Mouse (Mus musculus): ENCODE data around the gene Fxyd7.

Fxyd7 gene

DNA sequence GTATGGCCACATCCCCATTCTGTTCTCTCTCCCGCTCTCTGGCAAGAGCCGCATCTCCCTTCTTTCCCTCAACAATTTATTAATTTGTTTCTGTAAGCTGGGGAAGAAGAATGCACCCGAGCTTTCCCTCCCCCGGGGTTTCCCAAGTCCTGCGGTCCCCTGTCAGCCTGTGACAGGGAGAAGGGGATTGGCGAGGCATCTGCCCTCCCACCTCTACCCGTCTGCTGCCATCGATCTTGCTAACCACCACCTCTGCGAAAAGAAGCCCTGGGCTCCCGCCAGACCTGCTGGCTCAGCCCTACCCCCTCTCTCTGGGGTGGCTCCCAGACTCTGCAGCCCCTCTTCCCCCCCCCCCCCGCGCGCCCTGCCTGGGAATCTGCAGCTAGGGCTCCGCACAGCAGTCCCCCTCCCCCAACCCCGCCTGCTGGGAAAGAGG is 1.4 kb downstream of the Fxyd7 start:
- no peak for DNase-seq

DNA sequence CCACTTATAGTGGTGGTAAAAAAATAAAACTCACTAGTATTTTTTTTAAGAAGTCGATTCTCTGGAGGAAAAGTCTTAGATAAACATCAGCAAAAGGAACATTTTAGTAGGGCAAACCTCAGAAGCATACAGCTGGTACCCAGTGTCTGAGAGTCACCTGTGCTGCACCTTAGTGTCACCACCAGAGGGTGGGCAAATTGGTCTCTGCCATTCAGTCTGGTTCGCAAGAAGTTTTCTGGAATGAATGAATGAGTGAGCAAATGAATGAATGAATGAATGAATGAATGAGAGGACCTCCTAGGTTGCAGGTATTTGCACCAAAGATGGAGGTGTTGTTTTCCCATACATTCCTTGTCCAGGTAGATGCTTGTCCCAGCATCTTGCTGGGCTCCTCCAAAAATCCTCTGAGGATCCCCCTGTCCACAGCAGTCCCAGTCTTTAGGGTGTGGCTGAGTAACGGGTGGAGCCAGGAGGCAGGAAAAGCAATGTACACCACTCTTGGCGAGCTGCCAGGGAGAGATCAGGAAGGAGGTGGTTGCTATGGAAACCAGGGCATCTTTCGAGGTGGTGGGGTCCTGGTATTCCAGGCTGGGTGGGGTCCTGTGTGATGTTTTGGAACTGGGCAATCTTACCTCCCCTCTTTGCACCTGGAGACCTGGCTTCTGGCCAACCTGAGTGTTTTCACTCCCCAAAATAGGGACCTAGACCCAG is 2.0 kb downstream of the Fxyd7 start:
- DNase-seq, result no peak

DNA sequence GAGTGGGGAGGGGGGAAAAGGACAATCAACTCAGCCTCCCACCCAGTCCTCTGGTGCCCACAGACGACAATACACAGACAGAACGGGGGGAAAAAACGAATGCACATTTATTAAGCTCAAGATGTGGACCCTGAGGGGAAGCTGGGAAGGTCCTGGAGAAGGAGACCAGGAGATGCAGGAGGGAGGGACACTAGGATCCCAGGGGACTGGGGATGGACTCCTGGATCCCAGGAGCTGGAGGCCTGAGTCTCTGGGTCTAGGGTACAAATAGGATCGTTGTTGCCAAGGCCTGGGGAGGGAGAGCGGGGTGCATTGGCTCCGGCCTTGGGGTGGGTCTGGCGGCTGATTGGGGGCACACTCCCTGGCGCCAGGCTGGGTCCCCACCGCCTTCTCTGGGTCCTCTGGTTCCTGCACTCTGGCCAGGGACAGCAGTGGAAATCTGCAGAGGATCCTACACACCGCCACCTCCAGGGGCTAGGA is 8.8 kb downstream of the Fxyd7 start, which contains the start of gene Fxyd5:
Gene Fxyd5, minus strand, starts transcription at position 51 of the 480 bp plus-strand sequence.
- no peak for DNase-seq

DNA sequence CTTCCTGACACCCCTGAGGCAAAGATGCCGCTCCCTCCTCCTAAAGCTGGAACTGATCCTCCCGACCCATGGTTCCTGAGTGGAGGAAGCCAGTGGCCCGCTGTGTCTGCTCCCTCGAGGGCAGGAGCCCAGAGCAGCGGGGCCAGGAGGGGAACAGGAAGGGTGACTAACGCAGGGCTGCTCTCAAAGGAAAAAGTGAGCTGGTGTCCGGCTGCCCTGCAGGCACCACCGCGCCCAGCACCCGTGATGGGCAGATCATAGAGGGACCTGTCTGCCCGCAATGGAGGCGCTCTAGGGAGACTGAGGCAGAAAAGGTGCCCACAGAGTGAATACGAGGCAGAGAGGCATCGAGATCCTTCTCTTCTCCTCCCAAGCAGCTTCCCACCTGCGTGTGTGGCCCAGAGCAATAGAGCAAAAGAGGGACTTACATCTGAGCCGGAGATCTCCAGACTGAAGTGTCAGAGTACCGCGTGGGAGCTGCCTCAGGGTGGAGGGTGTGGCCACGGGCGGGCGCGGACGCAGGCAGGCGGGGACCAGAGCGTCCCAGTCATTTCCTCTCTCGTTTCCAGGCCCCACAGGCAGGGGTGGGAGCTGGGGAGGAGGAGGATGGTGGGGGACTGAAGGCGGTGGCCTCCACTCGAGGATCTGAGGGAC is 9.5 kb downstream of the Fxyd7 start:
- DNase-seq, result peak; percentile 76

DNA sequence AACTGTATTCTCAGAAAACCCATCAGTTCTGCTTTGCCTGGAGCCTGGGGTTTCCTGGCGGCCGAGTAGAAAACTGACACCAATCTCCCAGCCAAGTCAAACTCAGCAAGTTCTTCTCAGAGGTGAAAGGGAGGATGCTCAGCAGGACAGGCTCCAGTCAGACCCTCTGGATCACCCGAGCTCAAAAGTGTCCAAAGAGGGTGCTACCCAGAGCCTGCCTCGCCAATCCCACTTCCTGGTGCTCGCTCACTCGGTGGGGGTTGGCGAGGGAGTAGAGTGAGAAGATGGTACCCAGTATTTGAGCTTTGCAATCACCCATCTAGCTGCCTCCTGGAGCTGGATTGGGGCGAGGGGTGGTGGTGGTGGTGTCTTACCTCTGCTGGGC is 10.3 kb downstream of the Fxyd7 start:
- DNase-seq, result peak; percentile 55

DNA sequence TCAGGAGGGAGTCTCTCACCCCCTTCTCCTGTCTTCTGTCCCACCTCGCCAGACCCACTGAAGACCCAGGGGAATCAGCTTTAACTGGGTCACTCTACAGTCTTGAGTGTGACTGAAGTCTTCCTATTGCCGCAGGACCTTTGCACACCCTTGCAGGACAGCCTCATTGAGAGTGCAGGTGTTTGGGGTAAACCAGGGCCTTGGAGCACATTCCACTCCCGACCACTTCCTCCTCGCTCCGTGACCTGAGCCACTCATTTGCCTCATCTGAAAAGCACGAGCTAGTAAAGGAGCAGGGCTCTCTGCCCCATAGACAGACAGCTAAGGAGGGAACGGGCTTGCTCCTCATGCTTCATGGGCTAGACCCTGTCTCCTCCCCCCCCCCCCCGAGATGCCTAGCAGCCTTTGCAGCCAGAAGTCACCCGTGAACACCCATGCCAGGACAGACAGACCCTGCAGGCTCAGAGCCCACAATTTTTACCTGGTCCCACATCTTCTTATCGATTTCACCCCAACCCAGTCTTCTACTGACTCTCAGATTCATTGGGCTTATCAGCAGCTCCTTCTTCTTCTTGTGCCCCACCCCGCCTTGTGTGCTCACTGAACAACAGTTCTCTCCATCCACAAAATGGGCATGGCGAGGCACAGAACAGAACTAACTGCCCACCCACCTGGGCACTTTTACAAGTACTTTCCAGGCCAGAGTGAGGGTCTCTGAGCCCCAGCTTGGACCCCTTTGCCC is 10.8 kb downstream of the Fxyd7 start:
- peak; percentile 50 for DNase-seq

DNA sequence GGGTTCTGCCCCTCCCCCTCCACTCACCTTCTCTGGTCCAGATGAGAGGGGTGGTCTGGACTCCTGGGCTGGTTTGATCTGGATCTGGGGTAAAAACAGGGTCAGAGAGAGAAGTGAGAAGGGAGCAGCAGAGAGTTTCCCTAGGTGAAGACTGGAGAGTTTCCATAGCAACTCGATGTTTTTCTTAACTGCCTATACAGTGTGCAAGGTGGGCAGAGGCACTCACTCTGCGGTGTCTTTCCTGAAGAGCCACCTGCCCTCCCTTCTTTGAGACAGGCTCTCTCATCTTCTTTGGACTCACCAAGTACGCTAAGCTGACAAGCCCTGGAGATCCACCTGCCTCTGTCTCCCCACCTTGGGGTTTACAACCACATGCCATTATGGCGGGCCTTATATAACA is 12.3 kb downstream of the Fxyd7 start:
- DNase-seq, result peak; percentile 42

DNA sequence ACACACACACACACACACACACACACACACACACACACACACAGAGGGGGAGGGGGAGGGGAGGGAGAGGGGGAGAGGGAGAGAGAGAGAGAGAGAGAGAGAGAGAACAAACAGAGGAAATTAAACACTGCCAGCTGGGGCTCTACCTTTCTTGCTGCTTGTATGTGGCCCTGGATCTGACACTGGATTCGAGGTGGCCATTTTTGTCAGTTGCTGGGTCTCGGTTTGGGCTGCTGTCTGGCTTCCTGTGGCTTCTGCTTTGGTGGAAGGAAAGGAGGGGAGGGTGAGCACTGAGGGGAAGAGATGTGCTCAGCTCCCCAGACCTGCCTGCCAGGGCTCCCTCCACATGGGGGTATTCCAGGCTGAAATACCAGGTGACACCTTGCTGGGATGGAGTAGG is 13.6 kb downstream of the Fxyd7 start:
- peak; percentile 58 for DNase-seq

DNA sequence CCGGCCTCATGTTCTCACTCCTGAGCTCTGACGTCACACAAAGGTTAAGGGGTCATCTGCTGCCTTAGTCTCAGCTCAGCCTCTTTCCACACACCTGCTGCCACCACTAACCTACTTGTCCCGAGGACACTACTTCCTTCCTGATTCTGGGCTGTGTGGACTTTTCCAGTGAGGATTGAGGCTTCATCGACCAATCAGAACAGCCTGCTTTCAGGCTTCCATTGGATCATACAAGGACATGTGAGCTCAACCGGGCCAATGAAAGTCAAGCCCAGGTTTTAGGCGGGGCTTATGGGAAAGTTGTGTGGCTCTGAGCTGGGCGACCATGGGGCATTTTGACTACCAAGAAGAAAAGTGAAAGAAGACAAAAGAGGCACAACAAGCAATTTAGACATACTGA is 14.3 kb downstream of the Fxyd7 start:
- no peak for DNase-seq

DNA sequence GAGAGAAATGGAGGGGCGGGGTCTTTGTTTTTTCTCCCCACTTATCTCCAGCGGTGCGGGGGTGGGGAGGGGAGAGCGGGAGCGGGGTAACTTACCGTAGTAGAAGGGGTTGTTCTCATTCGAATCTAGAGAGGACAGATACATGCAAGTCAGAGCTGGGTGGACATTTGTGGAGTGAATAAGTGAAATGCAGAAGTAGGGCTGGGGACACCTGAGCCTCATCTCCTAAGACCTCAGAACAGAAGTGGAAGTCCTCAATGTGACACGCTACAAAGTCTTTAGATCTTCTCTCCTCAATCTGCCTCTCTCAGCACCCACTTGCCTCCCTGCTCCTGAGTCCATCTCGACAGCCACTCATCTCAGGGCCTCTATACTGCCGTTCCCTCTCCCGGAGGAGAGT is 16.0 kb downstream of the Fxyd7 start:
- DNase-seq, result no peak

DNA sequence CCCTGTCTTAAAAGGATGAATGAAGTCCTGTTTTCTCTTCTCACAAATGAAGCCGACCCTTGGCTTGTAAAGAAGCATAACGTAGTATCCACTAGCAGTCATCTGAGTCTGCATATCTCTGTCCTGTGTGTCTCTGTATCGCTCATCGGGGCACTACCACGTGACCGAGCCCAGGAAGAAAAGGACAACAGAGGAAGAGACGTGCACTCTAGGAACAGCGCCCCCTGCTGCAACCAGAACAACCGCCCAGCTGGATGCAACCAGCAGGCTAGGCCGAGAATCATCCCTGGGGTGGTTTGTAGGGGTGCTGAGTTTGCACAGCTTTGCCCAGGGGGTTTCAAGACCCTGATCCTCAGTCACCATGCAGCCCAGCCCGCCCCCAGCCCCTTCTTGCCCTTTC is 16.5 kb downstream of the Fxyd7 start:
- DNase-seq, result peak; percentile 83

DNA sequence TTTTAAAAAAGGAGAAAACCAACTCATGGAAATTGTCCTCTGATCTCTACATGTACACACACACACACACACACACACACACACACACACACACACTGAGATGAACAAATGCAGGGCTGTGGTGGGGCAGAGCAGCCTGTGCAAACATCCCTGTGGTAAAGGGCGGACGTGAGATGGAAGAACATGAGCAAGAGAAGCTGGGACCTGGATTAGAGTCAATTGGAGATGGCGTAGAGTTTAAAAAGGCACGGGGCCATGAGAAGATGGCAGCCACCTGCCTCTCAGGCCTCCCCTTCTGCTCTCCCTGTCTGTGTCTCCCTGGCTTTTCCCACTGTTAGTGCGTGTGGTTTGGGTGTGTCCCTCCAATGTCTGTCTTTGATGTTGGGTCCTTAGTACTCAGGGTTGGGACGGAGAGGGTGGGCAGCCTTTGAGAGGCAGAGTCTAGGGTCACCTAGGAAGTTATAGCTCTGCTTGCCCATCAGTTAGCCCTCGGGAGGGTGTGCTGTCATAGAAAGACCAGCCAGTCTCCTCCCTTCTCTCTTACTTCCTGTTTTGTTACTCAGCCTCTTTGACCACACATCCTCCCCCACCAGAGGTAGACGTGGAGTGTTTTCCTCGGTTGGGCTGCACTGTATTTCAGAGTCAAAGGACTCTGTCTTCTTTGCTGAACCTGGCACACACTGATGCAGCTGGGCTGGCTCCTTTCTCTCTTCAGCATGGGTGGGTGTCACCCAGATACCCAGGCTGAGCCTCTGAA is 17.7 kb downstream of the Fxyd7 start:
- DNase-seq, result peak; percentile 65

DNA sequence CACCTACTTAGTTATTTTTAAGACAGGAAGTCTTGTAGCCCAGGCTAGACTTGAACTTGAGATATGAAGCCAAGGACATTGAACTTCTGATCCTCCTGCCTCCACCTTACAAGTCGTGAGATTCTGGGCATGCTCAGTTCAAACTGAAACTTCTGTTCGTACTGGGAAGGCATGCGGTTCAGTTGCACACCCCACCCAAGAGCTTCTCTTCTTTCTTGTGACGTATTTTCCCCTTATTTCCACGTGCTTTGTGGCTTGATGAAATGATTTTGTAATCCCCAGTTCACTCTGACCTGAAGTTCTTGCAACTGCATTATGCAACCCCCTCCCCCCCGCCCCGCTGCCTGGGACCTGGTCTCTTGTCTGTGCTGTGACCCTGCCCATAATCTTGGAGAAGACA is 19.5 kb downstream of the Fxyd7 start:
- DNase-seq, result no peak

DNA sequence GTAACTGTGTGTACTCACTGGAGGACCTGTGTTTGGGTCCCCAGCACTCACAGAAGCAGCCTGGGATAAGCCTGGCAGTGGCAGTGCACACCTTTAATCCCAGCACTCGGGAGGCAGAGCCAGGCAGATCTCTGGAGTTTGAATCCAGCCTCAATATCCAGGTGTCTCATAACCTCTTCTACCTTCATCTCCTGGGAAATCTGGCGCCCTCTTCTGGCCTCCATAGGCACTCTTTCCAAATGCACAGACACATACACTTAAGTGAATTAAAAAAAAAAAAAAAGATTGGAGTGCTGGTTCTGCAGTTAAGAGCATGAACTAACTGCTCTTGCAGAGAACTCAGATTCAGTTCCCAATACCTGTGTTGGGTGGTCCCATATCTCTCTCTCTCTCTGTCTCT is 20.6 kb downstream of the Fxyd7 start:
- peak; percentile 63 for DNase-seq

DNA sequence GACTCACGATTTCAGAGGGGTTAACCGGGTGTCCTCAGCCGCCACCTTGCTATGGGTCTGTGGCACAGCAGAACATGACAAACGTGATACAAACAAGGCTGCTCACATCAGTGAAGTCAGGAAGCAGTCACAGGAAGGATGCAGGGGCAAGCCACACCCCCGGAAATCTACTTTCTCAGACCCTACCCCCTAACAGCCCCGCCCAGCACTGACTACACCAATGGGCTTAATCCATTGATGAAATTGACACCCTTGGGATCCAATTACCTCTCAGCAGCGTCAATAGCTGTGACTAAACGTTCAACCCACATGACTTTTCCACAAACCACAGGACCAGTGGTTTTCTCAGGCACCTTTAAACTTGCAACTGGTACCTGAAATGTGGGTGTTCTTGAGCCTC is 22.7 kb downstream of the Fxyd7 start:
- no peak for DNase-seq

DNA sequence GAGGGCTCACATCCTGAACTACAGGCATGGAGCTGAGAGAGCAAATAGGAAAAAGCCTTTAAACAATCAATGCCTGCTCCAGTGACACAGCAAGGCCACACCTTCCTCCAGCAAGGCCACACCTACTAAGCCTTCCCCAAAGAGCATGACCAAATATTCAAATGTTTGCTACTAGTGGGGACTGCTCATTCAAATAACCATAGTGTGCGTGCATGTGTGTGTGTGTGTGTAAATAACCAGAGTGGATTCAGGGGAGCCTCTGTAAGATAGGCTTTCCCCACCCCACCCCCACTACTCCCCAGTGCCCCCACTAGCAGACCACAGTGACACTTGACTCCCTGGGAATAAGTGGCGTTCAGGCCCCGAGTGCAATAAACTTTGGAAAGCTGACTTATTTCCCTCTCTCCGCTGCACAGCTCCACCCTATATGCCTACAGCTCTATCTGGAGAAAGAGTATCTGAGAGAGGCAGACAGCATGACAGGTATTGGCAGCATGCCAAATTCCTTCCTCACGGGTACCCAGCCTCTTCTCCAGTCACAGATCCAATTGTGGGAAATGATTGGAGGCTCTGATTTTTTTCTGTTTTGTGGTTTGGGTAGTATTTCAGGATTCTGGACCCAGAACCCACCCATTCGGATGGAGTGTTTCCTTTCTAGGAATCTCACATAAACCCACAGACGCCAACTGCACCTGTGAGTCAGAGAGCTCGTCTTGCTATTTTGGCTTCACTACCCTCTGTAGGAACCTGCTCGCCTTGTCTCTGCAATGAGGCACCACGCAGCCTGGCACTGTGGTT is 34.0 kb downstream of the Fxyd7 start:
- DNase-seq, result no peak

DNA sequence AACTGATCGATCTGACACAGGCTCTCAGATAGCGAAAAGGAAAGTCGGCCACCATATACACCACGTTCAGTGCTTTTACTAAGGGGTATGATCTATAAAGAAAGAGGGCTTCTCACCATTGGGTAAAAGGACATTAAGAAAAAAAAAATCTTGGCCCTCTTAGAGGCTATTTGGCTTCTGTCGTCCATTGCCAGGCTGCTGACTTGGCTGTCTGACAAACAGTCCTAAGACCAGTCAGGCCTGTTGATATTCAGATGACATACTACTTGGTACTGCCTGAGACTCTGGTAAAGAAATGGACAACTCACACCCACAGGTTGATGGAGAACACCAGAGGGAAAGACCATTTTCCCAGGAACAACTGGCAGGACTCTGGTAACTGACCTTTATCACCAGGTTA is 38.3 kb downstream of the Fxyd7 start:
- no peak for DNase-seq

DNA sequence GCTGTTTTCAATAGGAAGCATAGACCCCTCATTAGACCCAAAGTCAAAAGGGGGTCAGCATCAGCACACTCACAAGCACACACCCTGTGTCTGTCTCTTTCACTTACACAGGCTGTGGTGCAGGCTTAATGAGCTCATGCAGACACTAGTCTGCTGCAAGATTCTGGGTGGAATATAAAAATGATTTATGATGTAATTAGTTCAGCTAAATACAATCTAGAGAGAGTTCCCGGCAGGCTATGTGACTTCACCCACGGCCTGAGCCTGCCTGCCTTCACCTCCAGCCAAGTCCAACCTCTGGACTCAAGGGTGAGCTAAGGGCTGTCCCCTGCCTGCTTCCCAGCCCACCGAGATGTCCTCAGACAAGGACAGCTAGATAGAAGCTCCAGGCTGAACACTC is 42.4 kb downstream of the Fxyd7 start:
- no peak for DNase-seq

DNA sequence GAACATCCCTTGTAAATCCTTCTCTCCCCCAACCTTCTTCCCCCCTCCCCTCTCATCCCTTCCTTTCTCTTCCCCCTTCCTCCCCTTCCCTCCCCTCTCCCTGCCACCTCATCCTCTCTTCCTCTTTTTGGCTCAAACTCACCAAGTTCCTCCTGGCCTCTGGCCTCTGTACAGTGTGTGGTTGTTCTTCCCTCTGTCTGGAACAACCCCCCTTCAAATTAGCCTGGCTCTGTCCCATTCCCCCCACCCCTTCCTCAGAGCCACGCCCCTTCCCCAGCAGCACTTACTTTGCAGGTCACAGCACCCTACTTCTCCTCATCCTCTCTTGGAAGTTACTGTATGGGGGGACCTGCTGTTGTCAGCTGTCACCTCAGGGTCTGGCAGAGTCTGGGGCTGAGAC is 43.1 kb downstream of the Fxyd7 start:
- DNase-seq, result no peak

DNA sequence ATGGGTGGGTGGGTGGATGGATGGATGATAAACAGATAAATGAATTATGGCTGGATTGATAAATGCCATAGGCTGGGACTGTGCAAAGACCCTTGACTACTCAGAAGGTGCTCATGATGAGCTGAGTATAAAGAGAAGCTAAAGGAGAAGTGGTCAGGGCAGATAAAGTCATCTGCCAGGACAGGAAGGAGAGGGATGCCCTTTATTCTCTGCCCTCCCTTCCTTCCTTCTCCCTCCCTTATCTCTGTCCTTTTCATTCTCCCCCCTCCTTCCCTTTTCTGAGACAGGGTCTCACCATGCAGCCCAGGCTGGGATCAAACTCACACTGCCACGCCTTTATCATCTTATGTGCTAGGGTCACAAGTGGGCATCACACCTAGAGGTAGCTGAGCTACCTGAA is 43.5 kb downstream of the Fxyd7 start:
- DNase-seq, result no peak

DNA sequence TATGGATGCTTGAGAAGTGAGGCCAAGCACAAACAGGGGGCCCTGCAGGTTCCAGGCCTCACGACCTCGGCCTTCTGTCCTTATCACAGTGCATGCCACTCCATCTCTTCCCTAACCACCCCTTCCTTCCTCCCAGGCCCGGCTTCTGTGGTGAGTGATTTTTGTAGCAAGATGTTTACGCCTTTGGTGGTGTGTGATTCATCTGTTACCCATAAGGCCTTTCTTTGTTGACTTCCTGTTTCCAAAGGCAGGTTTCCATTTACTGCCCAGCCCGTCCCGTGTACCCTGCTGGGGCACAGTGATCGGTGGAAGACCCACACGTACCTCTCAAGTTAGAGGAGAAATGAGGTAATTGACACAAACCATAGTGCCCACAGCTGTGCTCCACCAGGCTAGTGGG is 48.6 kb downstream of the Fxyd7 start:
- peak; percentile 34 for DNase-seq

DNA sequence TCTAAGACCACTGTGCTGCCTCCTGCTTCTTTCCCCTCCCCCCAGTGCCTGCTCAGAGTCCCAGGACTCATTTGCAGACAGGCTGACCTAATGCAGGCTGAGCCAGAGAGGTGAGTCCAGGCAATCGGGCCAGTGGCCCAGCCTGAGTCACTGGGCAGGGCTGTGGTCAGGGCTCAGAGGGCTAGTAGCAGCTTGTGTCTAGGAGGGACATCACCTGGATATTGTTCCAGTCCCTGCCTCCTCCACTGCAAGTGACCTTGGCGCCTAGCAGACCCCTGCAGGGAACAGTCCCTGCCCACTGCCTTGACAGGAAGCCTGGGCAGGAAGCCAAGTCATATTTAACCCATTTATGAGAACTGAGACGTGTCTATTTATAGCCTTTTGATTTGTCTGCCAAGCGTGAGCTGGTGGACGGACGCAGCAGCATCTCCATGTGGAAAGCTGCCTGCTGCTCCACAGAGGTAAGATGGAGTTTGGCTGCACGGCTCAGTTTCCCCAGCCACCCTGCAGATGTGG is 50.7 kb downstream of the Fxyd7 start:
- peak; percentile 39 for DNase-seq

Measured in thymus, postnatal 4 days (tissue).